In the genomic region with DNA sequence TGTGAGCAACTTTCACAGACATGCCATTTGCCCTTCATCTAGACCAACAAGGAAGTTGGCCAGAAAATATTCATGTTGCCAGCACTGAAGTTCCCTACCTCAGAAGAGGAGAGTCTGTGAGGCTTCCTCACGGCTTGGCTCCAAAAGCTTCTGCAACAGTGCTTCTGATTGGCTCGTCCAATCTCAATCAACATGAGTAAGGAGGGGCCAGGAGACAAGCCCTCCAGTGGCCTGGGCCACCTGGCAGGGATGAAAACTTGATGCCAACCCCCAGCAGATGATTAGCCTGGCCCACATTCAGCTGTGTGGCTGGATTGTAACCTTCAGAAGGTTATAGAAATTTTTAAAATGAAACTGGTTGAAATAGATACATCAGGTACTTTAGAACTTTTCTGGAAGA, we compare ENCODE assay signal across 20 mouse cellular contexts. TPM values are rescaled to one million over a fixed set of nuclear protein-coding genes. Genes with fewer than 3 reads are reported as not detected.
DNase-seq lines count a peak whose midpoint lies in the region; TF ChIP-seq lines count a peak whose summit lies in the region.
"Had no signal": no experiment of that assay in that cellular context is flagged by ENCODE, and none has a peak within 500 bp of the region (broad histone marks: within the 10 kb centered on the region; RNA-seq: fewer than 3 reads in every experiment).

No protein-coding gene starts in this region.

- TF ChIP-seq POLR2A in thymus, adult 2 months (IDR thresholded peaks at IDR 0.05; ENCODE audit: control insufficient read depth, extremely low read depth, insufficient read depth, low read length, poor library complexity) = no peak

- no peak overlapping the region for H3K27ac ChIP-seq in thymus, adult 2 months (ENCODE audit: control insufficient read depth, insufficient read depth, low read length)

- peak; percentile 28 to 55 for DNase-seq in cerebellum, postnatal 10 days
- no peak for DNase-seq in cerebellum, adult 8-10 months
- peak; percentile 42 for DNase-seq in retina, embryonic 14.5 days (ENCODE audit: low spot score)
- peak; percentile 68 for DNase-seq in retina, postnatal 1 day
- no peak for DNase-seq in left cerebral cortex, adult 18-20 months (ENCODE audit: low spot score in 2 of 2)
- no peak for DNase-seq in thymus, adult 2 months
- DNase-seq: adrenal gland, adult 2 months; adrenal gland, adult 8-10 months; adrenal gland, postnatal 10 days; adrenal gland, postnatal 14 days; adrenal gland, postnatal 25 days; adrenal gland, postnatal 36 days; B cell, adult 2 months; cerebellum, adult 11 months; cerebellum, adult 11-12 months; cerebellum, adult 18-20 months had no signal

- no peak for TF ChIP-seq CTCF in thymus, adult 2 months (IDR thresholded peaks at IDR 0.05; ENCODE audit: borderline replicate concordance, control insufficient read depth, extremely low read depth, insufficient read depth, low read length, poor library complexity)

- no peak overlapping the region for H3K4me3 ChIP-seq in thymus, adult 2 months (ENCODE audit: control insufficient read depth, insufficient read depth, low read length)

- H3K27me3 ChIP-seq in thymus, adult 2 months (ENCODE audit: control insufficient read depth, insufficient read depth, low read length) = no peaks in the 10 kb centered on the region

- 33% methylated on average over 2 of the region's 2 CpGs for WGBS in thymus, adult 2 months

- H3K4me1 ChIP-seq in thymus, adult 2 months (replicated peaks; ENCODE audit: control insufficient read depth, insufficient read depth, low read length) = no peaks in the 10 kb centered on the region

- H3K36me3 ChIP-seq in thymus, adult 2 months (ENCODE audit: control insufficient read depth, insufficient read depth, low read length) = no peaks in the 10 kb centered on the region
- H3K36me3 ChIP-seq: G1E had no signal

RNA-seq across cellular contexts. Expression of a gene that starts 10.5 kb away (rescaled TPM):
- total RNA-seq in left cerebral cortex, adult 18-20 months (2021) = 10 to 100 TPM; 16.7 to 25.2 TPM
- polyA plus RNA-seq in thymus, adult 2 months (2012; rRNA removed) = 1.4 and 1.5 TPM in 2 replicates
- total RNA-seq: MEL had no signal
- polyA plus RNA-seq: activated CD4-positive, CD25-positive, alpha-beta regulatory T cell, adult 4 months; G1E; Patski had no signal

Comparison
In these comparisons a context has a peak if more than half of its experiments do, and no peak if none do; other contexts are left out.
1. DNase-seq: peak in cerebellum, postnatal 10 days (2 of 2), retina, embryonic 14.5 days (single experiment) and retina, postnatal 1 day (single experiment); none in cerebellum, adult 8-10 months (single experiment), left cerebral cortex, adult 18-20 months (0 of 2) and thymus, adult 2 months (single experiment).